Mouse (Mus musculus) inflammation-experienced regulatory T-cells, adult 6 months (primary cell): ENCODE data around the gene Iqgap2. TPM values are rescaled to one million over a fixed set of nuclear protein-coding genes. Genes with fewer than 3 reads are reported as not detected.

ENCODE experiments used
- ATAC-seq: one replicate; pipeline ENCODE4 v1.8.0; 2017
- polyA plus RNA-seq, 3 experiments: library from polyadenylated mRNA; unstranded; fragments of 100-300 nt; shearing (Covaris generic); gene quantifications; one replicate each; pipeline ENCODE4 v1.2.1; 2017

Gene Iqgap2
- polyA plus RNA-seq, 3 experiments from 2014 or later, result 12.7 to 20.0 (median 13.9) TPM

DNA sequence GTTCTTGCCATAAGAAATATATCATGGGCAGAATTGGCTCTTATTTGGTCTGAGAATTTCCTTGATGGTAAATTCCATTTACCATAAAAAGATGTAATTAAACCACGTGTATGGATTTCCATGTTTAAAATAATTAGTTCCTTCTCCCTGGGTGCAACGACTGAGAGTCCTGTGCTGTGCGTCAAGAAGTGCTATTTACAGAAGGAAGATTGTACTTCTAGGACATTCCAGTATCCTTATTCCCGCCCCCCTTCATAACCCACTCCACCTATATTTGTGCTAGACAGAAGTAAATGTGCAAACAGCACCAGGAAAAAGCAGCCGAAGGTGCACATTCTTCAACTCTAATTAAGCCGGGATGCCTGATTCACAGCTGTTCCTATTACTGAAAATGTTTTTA, 65.5 kb downstream of the Iqgap2 start:
- ATAC-seq, result no peak

- ATAC-seq, result no peak
Measured at GRCm38 (mm10) chr13:95822918-95823317, 68.8 kb downstream of the Iqgap2 start.

DNA sequence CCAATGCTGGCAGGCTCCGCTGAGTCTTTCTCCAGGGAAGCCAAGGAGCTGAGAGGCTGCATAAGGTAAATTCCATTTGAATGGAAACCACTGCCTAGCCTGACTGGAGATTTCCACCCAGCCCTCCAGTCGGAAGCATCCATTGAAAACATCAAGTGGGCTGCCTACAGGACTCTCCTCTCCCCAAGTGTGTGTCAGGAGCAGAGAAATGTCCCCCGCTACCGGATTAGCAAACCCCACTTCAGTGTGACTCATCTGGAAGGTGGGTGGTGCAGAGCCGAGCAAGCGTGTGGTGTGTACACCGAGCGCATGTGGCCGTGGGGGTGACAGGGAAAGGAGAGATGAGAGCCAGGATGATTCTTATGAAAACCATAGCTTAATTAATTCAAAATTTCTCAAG, 71.7 kb downstream of the Iqgap2 start:
- ATAC-seq, result no peak

DNA sequence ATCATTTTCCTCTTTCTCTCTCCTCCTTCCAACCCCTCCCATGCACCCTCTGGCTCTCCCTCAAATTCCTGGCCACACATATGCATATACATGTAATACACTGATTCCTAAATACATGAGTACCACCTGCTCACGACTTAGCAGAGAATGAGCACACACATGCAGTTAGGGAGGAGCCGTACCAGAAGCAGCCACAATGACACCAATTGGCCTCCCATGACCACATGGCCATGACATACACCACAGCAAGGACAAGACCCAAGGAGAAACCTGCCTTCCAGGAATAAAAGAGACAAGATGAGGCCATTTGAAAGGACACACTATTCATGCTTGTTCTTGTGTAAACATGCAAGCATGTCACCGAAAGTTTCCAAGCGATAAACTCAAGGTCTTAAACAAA, 72.8 kb downstream of the Iqgap2 start:
- ATAC-seq, result no peak

DNA sequence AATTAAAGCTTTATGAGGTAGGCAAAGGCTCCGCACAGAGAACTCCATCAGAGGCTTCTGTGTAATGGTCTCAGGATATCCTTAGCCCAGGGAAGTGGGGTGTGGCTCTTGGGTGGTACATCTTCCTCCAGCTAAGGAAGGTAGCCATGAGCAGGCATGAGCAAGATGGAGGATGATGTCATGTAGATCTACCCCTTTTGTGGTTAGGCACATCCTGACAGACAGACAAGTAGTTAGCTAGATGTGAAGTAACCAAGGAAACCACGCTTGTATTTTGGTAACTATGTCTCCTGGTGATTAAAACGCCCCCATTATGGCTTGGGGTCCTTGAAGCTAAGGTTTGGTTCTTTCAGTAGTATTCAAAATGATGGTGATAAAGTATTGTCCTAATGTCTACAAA, 78.1 kb downstream of the Iqgap2 start:
- ATAC-seq, result peak; percentile 97

- ATAC-seq, result no peak
Measured at GRCm38 (mm10) chr13:95810796-95811195, 80.9 kb downstream of the Iqgap2 start.

DNA sequence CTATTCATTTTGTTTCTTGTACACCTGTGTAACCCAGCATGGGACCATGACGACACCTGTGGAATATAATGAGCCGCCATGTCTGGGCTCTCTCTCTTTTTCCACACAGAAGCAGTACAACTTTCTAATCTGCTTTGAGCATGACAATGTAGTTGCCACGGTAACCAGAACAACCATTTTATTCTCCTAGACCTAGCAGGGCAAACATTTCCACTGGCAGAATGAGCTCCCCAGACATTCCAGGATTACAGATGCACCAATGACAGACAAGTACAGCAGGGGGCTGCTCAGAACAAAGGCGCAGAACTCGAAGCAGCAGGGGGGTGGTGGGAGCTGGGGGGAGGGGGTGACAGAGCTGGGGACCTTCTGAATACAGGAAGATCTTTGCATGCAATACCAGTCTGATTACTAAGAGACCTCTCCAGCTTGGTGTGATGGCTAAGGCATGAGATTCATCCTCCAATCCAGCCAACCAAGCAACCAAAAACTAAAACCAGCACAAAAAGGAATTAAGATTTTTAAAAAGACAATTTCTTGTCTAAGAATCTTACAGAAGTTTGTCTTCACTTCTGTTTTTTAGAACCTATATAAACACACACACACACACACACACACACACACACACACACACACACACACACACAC, 84.5 kb downstream of the Iqgap2 start:
- ATAC-seq, result no peak

DNA sequence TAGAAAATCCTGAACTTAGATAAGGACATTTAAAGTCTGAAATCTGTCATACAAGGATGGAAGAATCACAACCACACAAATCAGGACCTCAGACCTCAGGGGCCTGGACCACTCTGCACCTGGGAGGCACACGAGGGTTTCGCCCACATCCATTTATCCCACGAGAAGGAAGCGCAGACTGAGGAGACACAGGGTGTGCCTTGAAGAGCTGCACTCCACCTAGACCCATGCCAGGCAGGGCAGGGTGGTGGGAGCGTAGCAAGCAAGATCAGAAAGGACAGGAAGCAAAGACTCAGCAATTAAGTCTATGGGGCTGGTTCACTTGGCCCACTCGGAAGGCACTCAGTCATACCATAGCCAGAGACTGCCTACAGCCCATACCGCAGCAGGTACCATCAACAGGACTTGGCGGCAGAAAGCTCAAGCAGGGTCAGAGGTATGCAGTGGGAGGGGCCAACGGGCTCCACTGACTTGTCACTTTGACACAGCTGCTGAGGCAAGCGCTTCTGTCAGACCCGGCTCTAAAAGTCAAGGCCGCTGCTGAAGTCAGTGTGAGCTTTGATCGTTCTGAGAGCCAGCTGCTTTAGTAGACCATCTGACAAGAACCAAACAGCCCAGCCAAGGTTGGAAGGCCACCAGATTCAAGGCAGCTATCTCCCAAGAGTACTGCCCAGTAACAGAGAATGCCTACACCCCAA, 86.1 kb downstream of the Iqgap2 start:
- no peak for ATAC-seq

DNA sequence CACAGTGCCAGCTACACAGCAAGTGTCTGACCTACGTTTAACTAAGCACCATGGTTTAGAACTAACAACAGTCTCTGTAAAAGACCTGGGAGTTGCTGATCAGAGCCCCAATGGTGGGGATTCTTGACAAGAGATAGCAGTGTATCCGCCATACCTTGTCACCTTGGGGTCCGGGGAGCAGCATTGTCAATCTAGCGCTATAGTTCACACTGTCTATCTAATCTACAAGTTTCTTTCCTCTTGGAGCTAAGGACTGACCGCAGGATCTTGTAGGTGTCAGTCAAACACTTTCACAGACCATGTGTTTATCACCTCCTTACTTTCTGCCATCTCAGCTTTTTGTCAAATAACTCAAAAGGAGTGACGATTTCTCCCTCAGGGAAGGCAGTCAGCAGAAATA, 87.6 kb downstream of the Iqgap2 start:
- ATAC-seq, result no peak

DNA sequence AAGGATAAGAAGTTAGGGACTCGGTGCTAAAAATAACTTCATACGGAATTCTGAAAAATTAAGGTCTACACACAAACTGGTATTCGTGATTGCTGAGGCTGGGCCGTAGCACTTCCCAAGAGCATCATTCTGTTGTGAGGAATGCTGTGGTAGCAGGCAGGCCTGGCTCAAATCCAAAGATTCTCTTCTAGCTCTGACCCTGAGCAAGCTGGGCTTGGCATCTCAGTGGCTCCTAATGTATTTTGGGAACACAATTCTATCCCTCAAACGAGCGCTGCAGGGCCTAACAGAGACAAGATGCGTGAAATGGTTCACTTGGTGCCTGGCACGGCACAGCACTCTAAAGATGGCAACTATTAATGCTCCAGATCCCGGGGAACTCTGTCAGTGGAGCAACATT, 90.8 kb downstream of the Iqgap2 start:
- ATAC-seq, result no peak

GRCm38 (mm10) chr13:95799322-95799721, 92.4 kb downstream of the Iqgap2 start:
- ATAC-seq, result no peak

- ATAC-seq, result no peak
Measured at GRCm38 (mm10) chr13:95798721-95799120, 93.0 kb downstream of the Iqgap2 start.

DNA sequence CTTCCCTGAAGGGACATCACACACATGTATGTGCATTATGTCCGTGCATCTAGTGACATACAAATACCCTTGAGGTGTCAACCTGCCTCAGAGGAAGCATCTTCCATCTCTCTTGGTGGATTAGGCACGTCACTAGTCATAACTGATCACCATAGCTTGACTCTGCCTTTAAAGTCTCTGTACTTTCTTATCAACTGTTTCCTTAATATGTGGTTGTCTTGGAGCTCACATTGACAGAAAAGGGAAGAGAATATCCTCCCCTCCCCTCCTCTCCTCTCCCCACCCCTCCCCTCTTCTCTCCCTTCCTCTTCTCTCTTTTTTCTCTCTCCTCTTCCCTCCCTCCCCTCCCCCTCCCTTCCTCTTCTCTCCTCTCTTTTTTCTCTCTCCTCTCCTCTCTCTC, 94.2 kb downstream of the Iqgap2 start:
- no peak for ATAC-seq

- no peak for ATAC-seq
Measured at GRCm38 (mm10) chr13:95794346-95794745, 97.4 kb downstream of the Iqgap2 start.

DNA sequence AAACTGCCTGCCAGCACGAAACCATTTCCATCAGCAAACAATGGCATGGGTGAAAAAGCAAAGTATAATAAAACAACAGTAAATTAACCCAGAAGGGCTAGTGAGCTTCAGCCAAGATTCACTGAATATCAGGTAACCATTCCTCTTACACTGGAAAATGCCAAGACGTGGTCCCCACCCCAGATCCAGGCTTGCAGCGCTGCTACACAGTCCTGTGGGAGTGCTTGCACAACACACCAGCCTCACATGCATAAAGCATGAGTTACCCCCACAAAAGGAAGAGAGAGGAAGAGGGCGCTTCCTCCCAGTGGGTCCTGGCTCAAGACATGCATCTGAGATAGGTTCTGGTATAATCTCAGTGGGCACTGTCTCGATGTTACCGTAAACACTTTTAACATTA, 100.8 kb downstream of the Iqgap2 start:
- ATAC-seq, result no peak

- no peak for ATAC-seq
Measured at GRCm38 (mm10) chr13:95788631-95789376, 102.9 kb downstream of the Iqgap2 start.

- no peak for ATAC-seq
Measured at GRCm38 (mm10) chr13:95782969-95783332, 108.8 kb downstream of the Iqgap2 start.

DNA sequence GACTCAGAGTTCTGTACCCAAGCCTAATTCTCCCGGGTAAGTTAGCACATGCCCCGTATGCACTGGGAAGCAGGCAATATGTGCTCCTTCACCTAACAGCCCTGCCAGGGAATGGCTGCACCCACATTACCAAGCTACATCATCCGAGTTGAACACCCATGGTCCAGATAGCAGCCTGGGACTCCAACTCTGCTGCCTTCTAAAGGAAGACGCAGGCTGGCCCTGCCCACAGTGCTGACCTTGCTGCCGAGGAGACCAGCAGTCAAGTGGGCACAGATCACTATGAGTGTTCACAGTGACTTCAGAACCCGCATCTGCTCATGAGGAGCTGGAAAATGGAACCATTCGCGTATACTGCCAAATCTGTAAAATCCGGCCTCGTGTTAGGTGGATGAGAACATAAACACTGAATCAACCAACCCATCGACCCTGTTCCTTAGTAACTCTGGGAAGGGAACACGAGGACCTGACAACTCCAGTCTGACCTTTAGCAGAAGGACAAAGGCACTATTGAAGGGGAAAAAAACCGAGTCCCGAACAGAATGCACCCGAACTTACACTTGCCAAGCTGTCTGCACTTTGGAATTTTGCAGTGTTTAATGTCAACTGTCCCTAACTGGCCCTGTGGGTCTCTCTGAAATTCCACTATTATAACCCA, 109.3 kb downstream of the Iqgap2 start:
- ATAC-seq, result no peak

DNA sequence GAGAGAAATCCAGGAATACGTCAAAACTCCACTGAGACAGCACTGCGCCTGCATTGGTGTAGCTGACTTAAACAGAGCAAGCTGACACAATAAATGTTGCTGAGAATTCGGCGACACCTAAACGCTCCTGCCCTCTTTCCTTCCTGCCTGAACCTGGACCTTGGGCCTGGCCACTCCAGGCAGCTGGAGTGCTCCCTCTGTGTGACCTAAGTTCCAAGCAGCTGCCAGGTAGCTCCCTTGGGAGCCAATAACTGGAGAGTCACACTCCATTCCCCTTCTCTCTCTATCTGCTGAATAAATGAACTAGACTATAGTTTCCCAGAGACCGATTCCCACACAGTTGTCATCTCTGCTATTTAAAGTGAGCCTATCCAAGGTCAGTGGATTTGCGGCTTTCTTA, 111.7 kb downstream of the Iqgap2 start:
- ATAC-seq, result no peak

- ATAC-seq, result no peak
Measured at GRCm38 (mm10) chr13:95779261-95779660, 112.5 kb downstream of the Iqgap2 start.

DNA sequence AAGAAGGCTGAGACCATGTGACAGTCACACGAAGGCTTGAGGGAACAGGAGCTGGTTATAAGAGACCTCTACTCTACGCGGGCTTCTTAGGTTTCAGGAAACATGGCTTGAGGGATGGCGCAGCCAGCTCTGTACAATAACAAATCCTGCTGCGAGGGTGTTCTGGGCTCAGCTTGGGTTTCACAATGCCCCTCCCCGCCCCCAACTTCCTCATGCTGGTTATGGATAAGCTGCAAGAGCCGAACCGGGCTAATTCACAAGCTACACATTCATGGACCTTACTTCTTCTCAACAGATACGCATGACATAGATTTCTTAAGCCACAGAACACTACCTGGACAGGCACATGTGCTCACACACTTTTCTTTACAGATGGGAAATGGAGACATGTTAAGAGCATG, 113.0 kb downstream of the Iqgap2 start:
- no peak for ATAC-seq

DNA sequence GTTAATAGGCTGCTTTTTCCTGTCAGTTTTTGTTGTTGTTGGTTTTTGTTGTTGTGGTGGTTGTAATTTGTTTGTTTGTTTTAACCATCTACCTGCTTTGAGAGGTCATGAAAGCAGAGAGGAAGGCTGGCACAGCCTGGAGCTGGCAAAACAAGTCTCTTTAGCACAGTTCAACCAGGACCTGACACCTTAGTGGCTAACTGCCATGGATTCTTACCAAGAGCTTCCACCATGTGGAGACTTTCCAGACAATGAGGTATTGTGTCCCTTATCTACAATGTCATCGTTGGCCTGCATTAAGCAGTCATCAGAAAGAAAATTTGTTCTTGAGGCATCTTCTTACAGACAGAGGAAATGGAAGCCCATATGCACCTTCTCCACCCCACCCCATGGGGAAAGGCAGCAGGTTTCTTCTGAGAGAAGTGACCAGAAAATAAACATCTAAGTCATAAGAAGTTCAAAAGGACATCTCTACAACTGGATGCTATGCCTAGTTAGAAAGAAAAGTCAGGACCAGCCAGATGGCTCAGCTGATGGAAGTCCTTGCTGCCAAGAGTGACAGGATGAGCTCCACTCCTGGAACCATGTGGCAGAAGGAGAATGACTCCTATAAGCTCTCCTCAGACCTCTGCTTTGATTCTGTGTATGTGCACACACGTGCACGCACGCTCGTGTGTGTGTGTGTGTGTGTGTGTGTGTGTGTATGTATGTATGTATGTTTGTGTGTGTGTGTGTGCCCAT, 113.9 kb downstream of the Iqgap2 start:
- no peak for ATAC-seq

DNA sequence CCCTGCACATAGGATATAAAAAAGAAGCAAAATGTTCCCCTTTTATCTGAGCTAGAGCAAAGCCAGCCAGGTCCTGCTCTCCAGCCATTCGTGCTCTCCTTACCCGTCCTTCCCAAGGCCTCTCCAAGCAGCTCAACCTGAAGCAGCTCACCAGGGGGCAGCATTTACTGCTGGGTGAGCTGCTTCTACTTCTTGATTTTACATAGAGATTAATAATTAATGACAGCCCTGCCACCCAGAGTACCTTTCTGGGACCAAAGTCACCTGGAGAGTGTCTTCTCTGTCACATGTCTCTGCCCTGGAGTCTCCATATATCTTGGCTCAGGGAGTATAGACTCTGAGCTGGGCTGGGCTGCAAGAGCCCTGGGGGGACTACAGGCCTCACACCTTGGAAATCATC, 114.5 kb downstream of the Iqgap2 start:
- peak; percentile 60 for ATAC-seq
